Mouse (Mus musculus) myocyte (in vitro differentiated cells): ENCODE results near the gene Dgkz. TPM values are rescaled to one million over a fixed set of nuclear protein-coding genes. Genes with fewer than 3 reads are reported as not detected.

ENCODE experiments used
- H3K27me3 ChIP-seq: one replicate; pipeline ENCODE4 v1.6.1; 2011; ENCODE audit not compliant: control insufficient read depth, insufficient read depth, insufficient read length
- H3K36me3 ChIP-seq: one replicate; pipeline ENCODE4 v1.6.1; 2011; ENCODE audit not compliant: control insufficient read depth, insufficient read depth
- H3K4me2 ChIP-seq: one replicate; pipeline ENCODE4 v1.6.1; 2011; ENCODE audit warnings: low read depth, control low read depth
- H3K4me3 ChIP-seq: one replicate; pipeline ENCODE4 v1.5.1; 2011; ENCODE audit warnings: mild to moderate bottlenecking, control low read depth, moderate library complexity
- H3K79me2 ChIP-seq: one replicate; pipeline ENCODE4 v1.6.1; 2011; ENCODE audit not compliant: control insufficient read depth, insufficient read depth
- H3ac ChIP-seq: one replicate; pipeline ENCODE4 v1.6.1; 2011; ENCODE audit not compliant: control insufficient read depth, insufficient read length
- CEBPB ChIP-seq: IDR thresholded peaks from 2 replicates; pipeline ENCODE4 v1.6.1; 2011; ENCODE audit warnings: mild to moderate bottlenecking, moderate library complexity; ENCODE audit not compliant: poor library complexity, insufficient read depth, severe bottlenecking
- E2F4 ChIP-seq: IDR thresholded peaks from one replicate; pipeline ENCODE4 v1.6.1; 2011; ENCODE audit warnings: mild to moderate bottlenecking, control low read depth, moderate library complexity; ENCODE audit not compliant: insufficient read depth
- MAX ChIP-seq: IDR thresholded peaks from one replicate; pipeline ENCODE4 v1.6.1; 2011; ENCODE audit warnings: low read depth, mild to moderate bottlenecking, control low read depth
- MYOD1 ChIP-seq, 3 experiments: IDR thresholded peaks; one replicate each; pipeline ENCODE4 v1.6.1; 2011; ENCODE audit warnings: control low read depth in 2 of 3, low read depth in 2 of 3, mild to moderate bottlenecking in 2 of 3, moderate library complexity in 1 of 3; ENCODE audit not compliant: insufficient read length in 2 of 3, control insufficient read depth in 1 of 3
- MYOG ChIP-seq, 3 experiments: IDR thresholded peaks; one replicate each; pipeline ENCODE4 v1.6.1; 2011; ENCODE audit warnings: control low read depth in 2 of 3, low read depth in 2 of 3, mild to moderate bottlenecking in 2 of 3; ENCODE audit not compliant: insufficient read length in 2 of 3, control insufficient read depth in 1 of 3, insufficient read depth in 1 of 3
- POLR2A ChIP-seq: IDR thresholded peaks from one replicate; pipeline ENCODE4 v1.6.1; 2011; ENCODE audit warnings: low read depth, mild to moderate bottlenecking, control low read depth, moderate library complexity; ENCODE audit not compliant: insufficient read length
- POLR2AphosphoS2 ChIP-seq: IDR thresholded peaks from one replicate; pipeline ENCODE4 v1.6.1; 2011; ENCODE audit warnings: low read depth, control low read depth; ENCODE audit not compliant: insufficient read length
- REST ChIP-seq: IDR thresholded peaks from one replicate; pipeline ENCODE4 v1.6.1; 2011; ENCODE audit warnings: mild to moderate bottlenecking, control low read depth, moderate library complexity; ENCODE audit not compliant: insufficient read depth, insufficient read length
- SRF ChIP-seq: IDR thresholded peaks from one replicate; pipeline ENCODE4 v1.6.1; 2011; ENCODE audit warnings: low read depth; ENCODE audit not compliant: control insufficient read depth, insufficient read length
- TCF12 ChIP-seq: IDR thresholded peaks from one replicate; pipeline ENCODE4 v1.6.1; 2011; ENCODE audit warnings: mild to moderate bottlenecking, control low read depth; ENCODE audit not compliant: poor library complexity, insufficient read depth, severe bottlenecking
- TCF3 ChIP-seq: IDR thresholded peaks from one replicate; pipeline ENCODE4 v1.6.1; 2011; ENCODE audit warnings: low read depth, control low read depth; ENCODE audit not compliant: insufficient read length
- USF1 ChIP-seq: IDR thresholded peaks from one replicate; pipeline ENCODE4 v1.6.1; 2011; ENCODE audit warnings: low read depth, mild to moderate bottlenecking, control low read depth, moderate library complexity
- polyA plus RNA-seq: library from polyadenylated mRNA; unstranded; fragments of >200 nt; fragmentation: generic; extraction: Trizol; gene quantifications from one replicate; pipeline ENCODE4 v1.2.1, GENCODE M21; 2012; ENCODE audit warnings: missing spikeins

Dgkz gene
- polyA plus RNA-seq, 1 experiment = 68.4 TPM

DNA sequence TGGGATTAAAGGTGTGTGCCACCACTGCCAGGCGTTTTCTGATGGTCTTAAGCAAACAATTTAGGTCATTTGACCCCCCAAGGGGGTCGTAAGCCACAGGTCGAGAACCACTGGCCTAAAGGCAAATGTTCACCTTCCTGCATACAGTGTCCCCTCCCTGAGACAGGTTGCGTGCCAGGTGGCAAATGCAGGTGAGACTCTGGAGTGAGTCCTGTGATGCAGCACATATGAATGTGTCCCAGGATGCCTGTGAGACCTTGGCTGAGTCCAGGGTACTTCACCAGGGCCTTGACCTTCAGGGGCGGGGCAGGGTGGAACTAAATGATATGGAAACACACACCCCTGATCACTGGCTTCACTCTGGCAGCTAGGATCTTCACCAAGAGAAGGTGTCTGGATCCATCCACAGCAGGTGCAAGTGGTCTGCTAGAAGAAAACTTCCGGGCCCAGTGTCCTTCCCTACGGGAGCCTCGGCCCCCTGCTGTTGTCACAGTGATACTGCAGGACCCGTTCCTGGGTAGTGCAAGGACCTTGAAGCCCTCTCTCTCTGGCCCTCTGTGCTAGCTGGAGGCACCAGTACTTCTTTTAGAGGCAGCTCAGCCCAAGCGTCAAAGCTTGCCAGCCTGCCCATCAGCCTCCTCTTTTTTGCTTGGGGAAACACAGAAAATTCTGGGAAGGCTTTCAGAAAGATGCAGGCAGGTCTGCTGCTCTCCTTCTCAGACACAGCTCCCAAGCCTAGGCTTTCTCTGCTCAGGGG, 16.8 kb downstream of the Dgkz start:
- TF ChIP-seq TCF12 = no peak
- TF ChIP-seq E2F4 = no peak
- TF ChIP-seq MYOG (IDR thresholded peaks at IDR 0.05; ENCODE audit: control insufficient read depth in 1 of 3, insufficient read depth in 1 of 3, insufficient read length in 2 of 3, low read depth in 2 of 3) = peak in 1 of 3 experiments; percentile 55
- TF ChIP-seq MYOD1 (IDR thresholded peaks at IDR 0.05; ENCODE audit: control insufficient read depth in 1 of 3, insufficient read length in 2 of 3, low read depth in 2 of 3) = peak in 2 of 3 experiments; percentile 5 to 22
- Histone ChIP-seq H3K36me3 (no peaks in the 10 kb centered on the region), H3ac (no peak overlapping the region), H3K4me3 (no peak overlapping the region), H3K4me2 (peak overlapping the region; percentile 12), H3K79me2 (peaks cover 60% of the 10 kb centered on the region), H3K27me3 (no peaks in the 10 kb centered on the region)

DNA sequence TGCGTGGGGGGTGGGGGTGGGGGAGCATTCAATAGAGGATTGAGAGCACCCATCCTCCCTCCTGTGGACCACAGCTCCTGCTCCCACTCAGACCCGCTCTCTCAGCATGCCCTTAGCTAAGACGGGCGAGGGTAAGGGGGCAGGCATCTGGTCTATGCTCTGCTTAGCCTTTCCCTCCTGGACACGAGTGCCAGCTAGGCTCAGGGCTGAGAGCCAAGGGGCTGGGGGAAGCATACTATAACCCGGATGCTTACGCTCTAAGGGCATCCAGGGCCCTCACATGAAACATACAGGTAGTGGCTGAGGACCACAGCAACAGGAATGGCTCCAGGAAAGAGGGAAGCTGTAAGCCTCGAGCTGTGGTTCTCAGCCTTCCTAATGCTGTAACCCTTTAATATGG, 17.6 kb downstream of the Dgkz start:
- TF ChIP-seq TCF12 = no peak
- TF ChIP-seq SRF = no peak
- no peak for TF ChIP-seq CEBPB
- no peak for TF ChIP-seq MYOG (IDR thresholded peaks at IDR 0.05; ENCODE audit: control insufficient read depth in 1 of 3, insufficient read depth in 1 of 3, insufficient read length in 2 of 3, low read depth in 2 of 3)
- no peak for TF ChIP-seq POLR2A
- no peak for TF ChIP-seq POLR2AphosphoS2
- TF ChIP-seq MYOD1 (IDR thresholded peaks at IDR 0.05; ENCODE audit: control insufficient read depth in 1 of 3, insufficient read length in 2 of 3, low read depth in 2 of 3) = no peak
- Histone ChIP-seq H3K79me2 (peaks cover 65% of the 10 kb centered on the region), H3ac (no peak overlapping the region), H3K36me3 (no peaks in the 10 kb centered on the region), H3K4me3 (no peak overlapping the region), H3K4me2 (no peak overlapping the region), H3K27me3 (no peaks in the 10 kb centered on the region)

DNA sequence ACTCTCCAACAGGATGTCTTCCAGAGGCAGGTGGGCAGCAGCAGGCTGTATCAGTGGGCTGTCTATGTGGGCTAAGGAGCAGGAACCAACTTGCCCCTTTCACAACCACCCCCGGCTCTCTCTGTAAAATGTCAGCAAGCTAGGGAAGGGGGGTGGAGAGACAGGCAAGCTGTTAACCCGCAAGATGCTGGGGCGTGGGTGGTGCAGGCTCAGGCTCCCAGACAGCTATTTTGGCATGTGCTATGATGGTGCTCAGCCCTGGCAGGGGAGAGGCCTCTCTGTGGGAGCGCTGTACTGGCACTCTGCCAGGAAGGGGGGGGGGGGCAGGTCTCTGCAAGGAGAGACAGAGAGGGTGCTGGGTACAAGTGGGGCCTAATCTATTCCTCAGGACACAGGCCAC, 18.6 kb downstream of the Dgkz start:
- no peak overlapping the region for H3K4me3 ChIP-seq
- no peaks in the 10 kb centered on the region for H3K27me3 ChIP-seq
- H3K79me2 ChIP-seq = peaks cover 62% of the 10 kb centered on the region
- no peaks in the 10 kb centered on the region for H3K36me3 ChIP-seq
- TF ChIP-seq MYOG (IDR thresholded peaks at IDR 0.05; ENCODE audit: control insufficient read depth in 1 of 3, insufficient read depth in 1 of 3, insufficient read length in 2 of 3, low read depth in 2 of 3) = peak in 1 of 3 experiments; percentile 58
- TF ChIP-seq POLR2A = no peak
- peak in 1 of 3 experiments; percentile 60 for TF ChIP-seq MYOD1 (IDR thresholded peaks at IDR 0.05; ENCODE audit: control insufficient read depth in 1 of 3, insufficient read length in 2 of 3, low read depth in 2 of 3)
- no peak overlapping the region for H3ac ChIP-seq
- H3K4me2 ChIP-seq = peak overlapping the region; percentile 49

DNA sequence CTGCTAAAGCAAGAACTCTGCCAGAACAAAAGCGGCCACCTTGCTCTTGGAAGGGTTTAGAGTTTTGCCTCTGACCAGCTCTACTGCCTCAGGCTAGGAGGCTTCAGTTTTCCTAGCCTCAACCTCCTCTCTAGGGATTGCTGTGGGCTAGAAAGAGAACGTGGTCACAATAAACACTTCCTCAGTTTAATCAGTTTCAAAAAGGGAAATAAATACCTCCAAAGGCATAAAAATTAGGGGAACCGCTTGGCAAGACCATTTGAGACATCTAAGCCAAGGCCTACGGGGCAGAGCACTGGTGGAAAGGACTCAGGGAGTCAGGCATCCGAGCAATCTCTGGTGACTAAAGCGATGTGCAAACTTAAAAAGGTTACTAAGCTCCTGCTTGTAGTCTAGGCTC, 19.8 kb downstream of the Dgkz start:
- Histone ChIP-seq H3K4me3 (no peak overlapping the region), H3K27me3 (no peaks in the 10 kb centered on the region)

DNA sequence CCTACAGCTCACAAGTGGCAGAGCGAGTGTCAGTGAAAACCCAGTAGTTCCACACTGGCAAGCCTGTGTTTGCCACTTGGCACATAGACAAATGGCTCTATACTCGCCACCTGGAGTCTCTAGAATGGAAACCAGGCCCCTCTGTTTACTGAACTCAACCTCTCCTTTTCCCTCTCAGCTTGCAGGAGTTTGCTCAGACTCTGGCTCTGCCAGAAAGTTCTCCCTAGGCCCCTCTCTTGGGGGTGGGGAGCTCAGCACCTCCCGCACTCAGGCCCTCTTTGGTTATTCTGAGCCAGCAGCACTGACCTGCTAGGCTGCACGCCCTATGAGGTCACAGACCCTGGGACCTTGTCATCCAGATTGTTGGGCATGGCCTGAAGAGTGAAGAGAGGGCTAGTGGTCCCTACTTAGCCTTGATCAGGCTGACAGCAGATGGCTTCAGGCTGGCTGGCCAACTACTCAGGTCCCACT, 20.5 kb downstream of the Dgkz start:
- Histone ChIP-seq H3K79me2 (peaks cover 50% of the 10 kb centered on the region), H3ac (no peak overlapping the region), H3K27me3 (no peaks in the 10 kb centered on the region), H3K4me3 (no peak overlapping the region), H3K36me3 (no peaks in the 10 kb centered on the region), H3K4me2 (no peak overlapping the region)
- no peak for TF ChIP-seq TCF12
- no peak for TF ChIP-seq MYOG (IDR thresholded peaks at IDR 0.05; ENCODE audit: control insufficient read depth in 1 of 3, insufficient read depth in 1 of 3, insufficient read length in 2 of 3, low read depth in 2 of 3)
- no peak for TF ChIP-seq MAX
- TF ChIP-seq E2F4 = no peak
- no peak for TF ChIP-seq TCF3
- TF ChIP-seq MYOD1 (IDR thresholded peaks at IDR 0.05; ENCODE audit: control insufficient read depth in 1 of 3, insufficient read length in 2 of 3, low read depth in 2 of 3) = no peak
- TF ChIP-seq SRF = no peak
- TF ChIP-seq POLR2AphosphoS2 = no peak
- TF ChIP-seq POLR2A = no peak
- no peak for TF ChIP-seq REST
- no peak for TF ChIP-seq CEBPB
- TF ChIP-seq USF1 = no peak

More for the DNA sequence above, 19.8 kb downstream of the Dgkz start:
- H3K4me2 ChIP-seq = no peak overlapping the region
- no peak overlapping the region for H3ac ChIP-seq
- H3K36me3 ChIP-seq = no peaks in the 10 kb centered on the region
- H3K79me2 ChIP-seq = peaks cover 56% of the 10 kb centered on the region
- TF ChIP-seq POLR2A (no peak), MYOD1 (IDR thresholded peaks at IDR 0.05; ENCODE audit: control insufficient read depth in 1 of 3, insufficient read length in 2 of 3, low read depth in 2 of 3) (no peak), USF1 (no peak), TCF12 (no peak), E2F4 (no peak), REST (no peak), MYOG (IDR thresholded peaks at IDR 0.05; ENCODE audit: control insufficient read depth in 1 of 3, insufficient read depth in 1 of 3, insufficient read length in 2 of 3, low read depth in 2 of 3) (no peak), POLR2AphosphoS2 (no peak), SRF (no peak), TCF3 (no peak), MAX (no peak)
